Mouse (Mus musculus): Measurements from ENCODE around the gene Tubd1.
"Not testable (repeated sequence)": the region's sequence is repeated elsewhere in the genome, so short reads cannot be mapped to it uniquely, and the experiment has no call there.

- TF ChIP-seq CTCF (conservative IDR thresholded peaks at IDR 0.05; ENCODE audit: low read length); POU5F1 (IDR thresholded peaks at IDR 0.05; ENCODE audit: borderline replicate concordance, low read length); NANOG (IDR thresholded peaks at IDR 0.05; ENCODE audit: borderline replicate concordance, low read length): not testable (repeated sequence)
Measured at GRCm38 (mm10) chr11:86533302-86533701, 11.5 kb upstream of the Tubd1 start.

Measured in E14TG2a.4 (cell line).